Mouse (Mus musculus): ENCODE data around the gene Masp2.

Gene Masp2

DNA sequence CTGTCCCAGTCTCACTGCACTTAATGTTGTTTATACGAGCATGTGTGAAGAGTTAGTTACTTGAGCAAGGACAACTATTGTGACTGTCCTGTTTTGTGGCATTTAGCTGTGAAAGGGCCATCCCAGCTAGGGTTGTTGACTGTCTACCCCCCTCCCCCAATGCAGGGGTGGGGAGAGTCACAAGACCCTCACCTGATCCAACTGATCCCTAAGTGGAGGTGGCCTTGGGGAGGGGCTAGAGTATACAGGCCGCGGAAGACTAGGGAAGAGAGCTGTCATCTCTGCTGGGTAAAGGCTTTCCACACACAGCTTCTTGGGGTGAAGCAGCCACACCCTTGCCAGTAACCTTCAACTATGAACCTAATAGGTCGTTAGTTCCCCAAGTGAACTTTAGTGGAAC lies 2.0 kb upstream of the Masp2 start:
- in situ Hi-C loops (cut with MseI, MboI): no loop called here

DNA sequence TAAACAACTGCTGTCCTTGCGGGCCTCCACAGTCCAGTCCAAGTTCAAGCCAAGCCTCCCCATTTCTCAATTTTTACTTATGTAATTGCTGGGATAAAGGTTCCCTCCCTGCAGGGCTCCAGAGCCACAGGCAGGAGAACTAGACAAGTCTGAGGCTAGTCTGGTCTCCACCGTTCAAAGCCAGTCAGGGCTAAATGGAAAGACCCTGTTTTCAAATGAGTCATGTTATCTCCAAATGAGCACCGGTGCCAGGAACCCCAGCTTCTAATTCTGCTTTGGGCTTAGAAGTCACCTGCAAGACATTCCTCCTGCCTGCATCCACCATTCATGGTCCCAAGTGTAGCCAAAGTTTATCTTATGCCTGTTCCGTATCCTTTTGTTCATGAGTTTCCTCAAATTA lies 483 bp upstream of the Masp2 start:
- in situ Hi-C loops (cut with MseI, MboI): no loop called here

DNA sequence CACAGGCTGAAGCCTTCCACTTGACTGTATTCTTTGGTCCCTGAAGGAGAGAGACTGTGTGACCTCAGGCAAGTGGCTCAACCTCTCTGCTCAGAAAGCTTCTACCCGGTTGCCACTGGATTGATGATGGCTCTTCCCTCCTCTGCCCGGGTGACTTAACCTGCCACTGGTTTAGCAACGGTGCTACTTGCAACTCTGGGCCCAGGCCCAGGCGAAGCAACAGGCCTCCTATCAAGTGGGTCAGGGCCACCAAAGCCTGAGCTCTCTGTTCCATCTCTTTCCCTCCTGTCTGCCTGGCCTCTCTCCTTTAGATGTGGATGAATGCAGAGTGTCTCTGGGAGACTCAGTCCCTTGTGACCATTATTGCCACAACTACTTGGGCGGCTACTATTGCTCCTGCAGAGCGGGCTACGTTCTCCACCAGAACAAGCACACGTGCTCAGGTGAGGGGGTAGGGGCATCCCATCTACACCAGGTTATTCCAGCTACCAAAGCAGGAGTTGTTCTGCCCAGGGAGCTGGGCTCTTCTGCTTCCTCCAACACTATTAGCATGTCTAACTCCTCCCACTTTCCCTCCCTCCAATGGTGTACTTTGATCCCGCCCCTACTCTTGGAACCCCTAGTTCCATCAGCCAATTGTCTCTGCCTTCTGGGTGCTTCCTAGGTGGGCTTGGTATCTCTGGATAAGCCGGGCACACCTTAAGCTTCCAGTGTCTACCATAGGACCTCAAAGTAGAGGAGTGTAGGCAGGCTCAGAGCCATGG lies 1.2 kb downstream of the Masp2 start:
- in situ Hi-C loops (cut with MseI, MboI): no loop called here

DNA sequence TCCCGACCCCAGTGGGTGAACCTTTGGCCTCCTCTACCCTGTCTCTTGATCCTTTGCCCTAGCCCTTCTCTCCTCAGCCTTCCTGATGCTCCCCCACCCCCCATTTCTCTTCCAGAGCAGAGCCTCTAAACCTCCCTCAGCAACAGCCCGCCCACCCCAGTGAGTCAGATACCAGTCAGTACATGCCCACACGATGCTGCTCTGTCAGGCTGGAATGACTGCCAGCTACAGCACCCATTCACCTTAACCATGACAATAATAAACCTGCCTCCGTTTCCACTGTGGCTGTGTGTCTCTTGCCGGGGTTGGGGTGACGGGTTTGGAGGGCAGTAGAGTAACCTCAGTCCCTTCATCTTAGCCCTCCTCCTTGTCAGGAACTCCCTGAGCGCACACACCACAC lies 1.8 kb downstream of the Masp2 start:
- in situ Hi-C loops (cut with MseI, MboI): no loop called here

DNA sequence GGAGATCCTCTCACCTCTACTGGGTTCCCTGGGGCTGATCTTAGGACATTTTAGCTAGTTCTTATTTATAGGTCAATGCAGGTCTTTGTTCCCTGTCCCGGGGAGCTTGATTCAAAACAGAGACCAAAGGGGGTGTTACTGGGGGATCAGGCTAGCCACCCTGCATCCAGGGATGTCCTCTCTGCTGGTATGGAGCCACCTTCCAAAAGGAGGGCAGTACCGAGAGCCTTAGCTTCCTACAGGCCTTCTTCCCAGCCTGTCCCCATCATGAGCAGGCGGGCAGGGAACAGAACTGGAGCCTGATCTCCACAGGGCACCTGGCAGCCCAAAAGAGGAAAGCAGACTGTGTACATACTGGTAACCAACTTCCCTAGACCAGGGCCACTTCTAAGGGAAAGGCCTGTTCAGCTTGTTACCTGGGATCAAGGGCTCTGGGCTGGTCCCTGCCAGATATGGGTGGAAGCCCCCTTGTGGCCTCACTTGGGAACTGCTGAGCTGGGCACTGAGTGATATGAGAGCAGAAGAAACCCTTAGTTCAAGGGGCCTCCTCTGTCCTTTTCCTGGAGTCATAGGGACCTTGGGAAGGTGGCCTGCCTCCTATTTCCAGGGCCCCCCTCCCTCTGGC lies 2.3 kb downstream of the Masp2 start:
- in situ Hi-C loops (cut with MseI, MboI): no loop called here

DNA sequence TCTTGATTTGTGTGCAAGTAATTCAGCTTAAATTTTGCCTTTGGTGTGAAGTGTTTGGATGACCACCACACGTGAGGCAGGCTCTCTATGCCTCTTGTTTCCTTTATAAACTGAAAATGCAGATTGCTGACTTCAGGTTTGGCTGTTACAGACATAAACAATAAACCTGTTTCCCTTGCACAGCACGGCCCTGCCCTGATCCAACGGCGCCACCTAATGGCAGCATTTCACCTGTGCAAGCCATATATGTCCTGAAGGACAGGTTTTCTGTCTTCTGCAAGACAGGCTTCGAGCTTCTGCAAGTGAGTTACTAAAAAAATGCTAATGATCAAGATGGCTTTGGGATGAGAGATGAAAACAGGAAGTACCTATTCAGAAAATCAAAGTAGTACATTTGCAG lies 5.4 kb downstream of the Masp2 start:
- in situ Hi-C loops (cut with MseI, MboI): no loop called here

DNA sequence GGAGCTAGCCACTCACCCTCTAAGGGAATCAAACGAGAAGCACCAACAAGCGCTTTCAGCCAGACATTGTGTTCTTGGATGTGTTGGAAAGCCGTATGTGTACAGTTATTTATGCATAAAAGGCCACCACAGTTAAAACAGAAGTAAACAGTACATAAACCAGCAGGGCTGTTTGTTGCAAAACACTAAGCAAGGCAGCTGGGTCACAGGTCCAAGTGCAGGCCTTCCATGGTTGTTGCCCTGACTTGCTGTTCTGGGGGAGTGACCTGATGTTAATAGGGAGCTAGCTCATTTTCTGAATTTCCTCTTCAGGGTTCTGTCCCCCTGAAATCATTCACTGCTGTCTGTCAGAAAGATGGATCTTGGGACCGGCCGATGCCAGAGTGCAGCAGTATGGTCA lies 7.5 kb downstream of the Masp2 start:
- in situ Hi-C loops (cut with MseI, MboI): no loop called here

DNA sequence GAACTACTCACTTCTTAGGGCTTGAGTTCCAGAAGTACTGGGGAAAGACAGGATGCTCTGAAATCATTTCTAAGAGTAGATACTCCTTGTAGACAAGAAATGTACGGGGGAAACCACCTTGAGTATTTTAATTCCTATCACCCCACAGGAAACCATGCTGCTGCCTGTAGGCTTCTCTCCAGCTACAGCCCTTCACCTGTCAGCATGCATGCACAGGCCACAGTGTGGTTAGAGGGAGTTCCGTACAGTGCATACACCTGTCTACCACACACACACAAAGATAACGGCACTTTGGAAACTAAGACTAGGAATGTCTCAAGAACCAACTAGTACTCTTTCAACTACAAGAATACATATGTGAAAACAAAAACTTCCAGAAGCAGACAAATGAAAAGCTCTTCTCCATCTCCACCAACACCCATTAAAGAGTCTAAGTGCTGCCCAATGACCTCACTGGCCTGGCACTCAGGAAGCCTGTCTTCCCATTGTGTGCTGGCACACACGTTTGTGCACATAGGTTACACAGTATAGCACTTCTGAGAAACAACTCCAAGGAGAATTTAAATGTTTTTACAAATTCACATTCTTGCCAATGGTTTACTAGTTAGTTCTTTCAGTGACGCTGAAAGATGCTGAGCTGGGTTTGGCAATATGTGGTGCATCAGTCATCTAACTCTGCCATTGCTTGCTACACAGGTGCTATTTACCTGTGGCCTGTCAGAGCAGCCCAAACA lies 8.4 kb downstream of the Masp2 start:
- in situ Hi-C loops (cut with MseI, MboI): no loop called here

DNA sequence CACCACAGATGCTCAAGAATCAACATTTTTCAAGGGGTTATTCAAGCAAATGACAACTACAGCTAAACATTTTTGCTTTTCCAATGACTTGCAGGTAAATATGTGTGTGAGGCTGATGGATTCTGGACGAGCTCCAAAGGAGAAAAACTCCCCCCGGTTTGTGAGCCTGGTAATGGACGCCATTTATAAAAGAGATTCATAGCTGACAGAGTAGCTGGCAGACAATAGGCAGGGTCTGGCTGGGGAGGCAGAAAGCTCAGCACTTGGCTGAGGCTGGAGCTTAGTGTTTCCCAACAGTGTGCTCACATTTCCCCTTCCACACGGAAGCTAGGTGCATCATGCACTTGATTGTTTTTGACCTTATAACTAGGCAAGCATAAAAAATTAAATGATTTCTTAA lies 10.2 kb downstream of the Masp2 start:
- in situ Hi-C loops (cut with MseI, MboI): no loop called here

DNA sequence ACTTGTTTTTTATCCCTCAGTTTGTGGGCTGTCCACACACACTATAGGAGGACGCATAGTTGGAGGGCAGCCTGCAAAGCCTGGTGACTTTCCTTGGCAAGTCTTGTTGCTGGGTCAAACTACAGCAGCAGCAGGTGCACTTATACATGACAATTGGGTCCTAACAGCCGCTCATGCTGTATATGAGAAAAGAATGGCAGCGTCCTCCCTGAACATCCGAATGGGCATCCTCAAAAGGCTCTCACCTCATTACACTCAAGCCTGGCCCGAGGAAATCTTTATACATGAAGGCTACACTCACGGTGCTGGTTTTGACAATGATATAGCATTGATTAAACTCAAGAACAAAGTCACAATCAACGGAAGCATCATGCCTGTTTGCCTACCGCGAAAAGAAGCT lies 11.4 kb downstream of the Masp2 start:
- in situ Hi-C loops (cut with MseI, MboI): no loop called here

DNA sequence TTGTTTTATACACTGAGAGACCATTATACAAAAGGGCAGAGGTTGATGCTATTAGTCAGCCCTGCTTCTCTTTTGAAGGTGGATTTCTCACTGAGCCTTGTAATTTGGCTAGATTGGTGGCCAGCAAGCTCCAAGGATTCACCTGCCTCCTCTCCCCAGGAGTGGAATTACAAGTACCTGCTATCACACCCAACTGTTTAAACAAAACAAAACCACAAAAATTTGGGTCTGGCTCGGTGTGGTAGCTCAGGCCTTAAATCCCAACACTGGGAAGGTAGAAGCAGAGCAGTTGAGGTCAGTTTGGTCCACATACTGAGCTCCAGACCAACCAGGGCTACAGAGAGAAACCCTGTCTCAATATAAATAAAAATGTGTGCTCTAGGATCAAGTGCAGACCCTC lies 17.5 kb downstream of the Masp2 start:
- in situ Hi-C loops (cut with MseI, MboI): no loop called here

DNA sequence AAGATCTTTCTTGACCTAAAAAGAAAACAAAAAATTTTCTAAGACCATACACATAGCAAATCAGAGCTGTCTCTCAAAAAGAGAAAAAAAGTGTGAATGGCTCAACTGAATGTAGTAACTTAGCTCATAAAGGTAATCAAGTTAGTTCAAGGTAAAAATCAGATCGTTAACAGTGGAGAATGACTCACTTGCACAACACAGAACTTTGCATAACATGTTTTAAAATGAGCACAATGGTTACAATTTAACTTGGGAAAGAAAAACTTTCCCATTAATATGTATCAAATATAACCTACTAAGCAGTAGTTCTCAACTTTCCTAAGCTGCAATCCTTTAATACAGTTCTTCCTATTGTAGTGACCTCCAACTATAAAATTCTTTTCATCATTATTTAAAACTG lies 18.4 kb downstream of the Masp2 start:
- in situ Hi-C loops (cut with MseI, MboI): no loop called here

DNA sequence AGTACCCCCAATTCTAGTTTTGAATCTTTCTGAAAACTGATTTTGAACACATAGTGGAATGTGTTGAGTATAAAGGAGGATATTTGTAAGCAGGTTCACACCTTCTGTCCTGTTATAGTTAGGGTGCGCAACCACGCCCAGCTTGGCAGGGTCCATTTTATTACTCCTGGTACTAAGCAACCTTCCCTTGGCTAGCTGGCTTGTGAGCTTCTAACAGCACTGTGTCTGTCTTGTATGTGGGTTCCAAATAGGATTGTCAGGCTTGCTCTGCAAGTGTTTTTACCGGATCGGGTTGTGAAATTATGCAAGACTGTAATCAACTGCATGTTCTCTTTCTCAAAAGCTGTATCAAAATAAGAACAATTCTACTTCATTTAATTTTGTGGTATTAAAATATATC lies 20.1 kb downstream of the Masp2 start:
- in situ Hi-C loops (cut with MseI, MboI): no loop called here

DNA sequence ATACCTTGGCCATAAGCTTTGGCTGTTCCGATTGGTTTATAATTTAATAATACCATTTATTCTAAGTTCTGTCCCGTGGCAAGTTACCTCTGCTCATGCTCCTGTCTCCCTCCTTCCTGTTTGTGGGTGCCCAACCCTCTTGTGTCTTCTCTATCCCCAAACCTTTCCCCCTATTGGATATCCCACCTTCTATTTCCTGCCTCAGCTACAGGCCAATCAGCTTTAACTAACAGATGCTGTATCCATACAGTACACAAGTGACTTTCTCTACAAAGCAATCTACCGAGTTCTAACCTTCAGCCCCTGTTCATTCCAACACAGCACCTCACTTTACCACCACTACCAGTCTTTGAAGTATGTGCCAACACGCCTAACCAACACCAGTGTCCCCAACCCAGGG lies 21.3 kb downstream of the Masp2 start:
- in situ Hi-C loops (cut with MseI, MboI): no loop called here

DNA sequence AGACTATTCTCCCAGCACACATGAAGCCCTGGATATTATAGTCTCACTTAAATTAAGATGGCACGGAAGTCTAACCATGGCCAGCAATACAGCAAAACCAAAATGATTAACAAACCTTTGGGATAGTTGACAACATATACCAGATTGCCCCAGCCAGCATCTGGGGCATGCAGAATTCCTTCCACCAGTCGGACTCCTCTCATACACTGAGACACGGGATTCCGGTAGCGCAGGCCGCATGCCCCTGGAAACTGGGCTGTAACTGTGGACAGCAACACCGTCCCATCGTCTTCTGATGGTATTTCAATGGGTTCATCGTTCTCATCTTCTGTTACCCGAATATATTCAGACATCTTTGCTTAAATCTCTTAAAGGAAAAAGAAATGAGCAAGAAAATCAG lies 22.7 kb downstream of the Masp2 start:
- in situ Hi-C loops (cut with MseI, MboI): no loop called here

DNA sequence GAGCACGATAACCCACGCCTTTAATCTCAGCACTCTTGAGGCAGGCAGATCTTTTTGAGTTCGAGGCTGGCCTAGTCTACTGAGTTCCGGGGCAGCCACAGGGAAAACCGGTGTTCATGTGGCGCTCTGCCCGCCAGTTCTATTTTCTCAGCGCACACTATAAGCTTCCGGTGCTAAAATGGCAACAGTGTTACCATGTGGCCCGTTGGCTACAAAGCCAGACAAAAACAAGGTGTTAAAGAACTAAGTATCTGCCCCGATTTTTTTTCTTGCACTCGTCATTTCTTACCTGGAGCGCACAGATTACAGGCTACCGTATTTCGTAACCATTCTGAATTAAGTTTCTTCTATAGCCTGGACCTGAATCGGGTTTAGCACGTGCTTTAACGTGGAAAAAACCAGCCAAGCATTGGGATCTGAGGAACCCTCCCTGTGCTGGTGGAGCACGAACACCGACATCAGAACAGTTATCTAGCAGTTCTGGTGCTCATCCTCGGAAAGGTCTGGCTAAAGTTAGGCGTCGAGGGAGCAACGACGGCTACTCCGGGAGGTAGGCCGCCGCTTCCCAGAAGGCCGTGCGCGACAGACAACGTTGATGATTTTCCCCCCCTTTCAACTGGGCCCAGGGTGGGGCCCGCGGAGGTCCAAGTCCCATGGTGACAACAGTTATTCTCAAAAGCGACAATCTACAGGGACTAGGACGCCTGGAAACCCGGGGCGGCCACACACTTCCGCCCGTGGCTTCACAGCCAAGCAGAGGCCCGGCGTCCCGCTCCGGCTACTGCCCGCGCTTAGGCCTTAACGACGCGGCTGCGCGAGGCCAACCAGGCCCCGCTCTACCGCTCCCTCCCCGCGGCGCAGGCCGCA lies 23.6 kb downstream of the Masp2 start:
- in situ Hi-C loops (cut with MseI, MboI): no loop called here

DNA sequence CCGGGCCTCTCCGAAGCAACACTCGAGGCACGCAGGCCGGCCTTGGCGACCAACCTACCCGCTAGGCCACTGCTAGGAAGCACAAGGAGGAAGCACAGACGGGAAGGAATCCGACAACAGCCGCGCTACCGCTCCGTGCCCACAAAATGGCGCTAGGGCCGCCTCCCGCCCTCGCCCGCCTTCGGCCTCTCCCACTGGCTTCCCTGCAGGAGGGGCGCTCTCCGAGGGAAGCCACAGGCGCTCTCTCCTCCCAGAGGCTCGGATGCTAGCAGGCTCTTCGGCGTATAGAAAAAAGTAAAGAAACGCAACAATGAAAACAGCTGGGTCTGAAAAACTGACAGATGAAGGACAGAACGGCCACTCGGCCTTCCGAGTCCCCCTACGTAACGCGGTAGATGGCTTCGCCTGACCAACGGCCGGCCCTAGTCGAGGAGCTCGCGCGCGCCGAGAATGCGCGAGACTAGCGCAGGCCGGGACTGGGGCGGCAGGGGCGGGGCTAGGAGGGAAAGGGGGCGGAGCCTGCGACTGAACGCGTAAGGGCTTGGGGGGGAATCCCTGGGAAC lies 24.4 kb downstream of the Masp2 start, which contains the start of gene Tardbp:
TSS of gene Tardbp (minus strand) at position 397 of the 563 bp plus-strand sequence.
- in situ Hi-C loops (cut with MseI, MboI): no loop called here

DNA sequence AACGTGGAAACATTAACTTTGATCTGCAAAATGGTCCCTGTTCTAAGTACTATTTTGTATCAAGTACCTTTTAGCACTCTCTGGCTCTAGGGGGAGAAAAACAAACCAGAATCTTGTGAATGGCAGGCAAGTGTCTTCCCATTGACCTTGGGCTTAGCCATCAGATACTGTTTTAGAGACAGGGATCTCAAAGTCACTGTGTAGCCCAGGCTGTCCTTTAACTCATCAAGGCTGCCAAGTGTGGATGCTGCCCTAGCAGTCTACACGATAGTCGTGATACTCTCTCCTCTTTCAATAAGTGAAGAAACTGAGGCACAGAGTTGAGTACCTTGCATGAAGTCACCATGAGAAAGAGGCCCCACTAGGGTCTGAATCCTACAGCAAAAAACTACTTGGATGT lies 24.9 kb downstream of the Masp2 start:
- in situ Hi-C loops (cut with MseI, MboI): no loop called here

DNA sequence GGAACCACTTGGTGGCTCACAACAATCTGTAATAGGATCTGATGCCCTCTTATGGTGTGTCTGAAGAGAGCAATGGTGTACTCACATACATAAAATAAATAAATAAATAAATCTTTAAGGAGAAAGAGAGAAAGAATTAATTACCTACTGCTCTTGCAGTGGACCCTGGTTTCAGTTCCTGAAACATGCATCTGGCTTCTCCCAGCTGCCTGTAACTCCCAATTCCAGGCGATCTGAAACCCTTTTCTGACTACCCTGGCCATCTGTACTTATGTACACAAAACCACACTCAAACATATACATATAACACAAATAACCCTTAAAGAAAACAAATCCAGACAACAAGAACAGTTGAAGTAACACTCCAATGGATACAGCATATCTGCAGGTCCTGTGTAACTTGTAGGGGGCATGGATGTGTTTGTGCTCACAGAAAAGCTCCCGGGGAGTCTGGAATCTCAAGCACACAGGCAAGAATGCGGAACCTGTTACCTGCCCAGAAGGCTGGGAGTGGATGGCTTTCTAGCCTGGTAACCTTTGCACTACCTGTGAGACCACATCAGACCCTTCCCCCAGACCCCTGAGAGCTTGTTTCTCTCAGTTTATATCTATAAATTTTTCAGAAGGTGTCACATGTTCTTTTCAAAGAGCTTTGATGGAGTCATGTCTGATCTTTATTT lies 29.8 kb downstream of the Masp2 start:
- in situ Hi-C loops (cut with MseI, MboI): no loop called here

DNA sequence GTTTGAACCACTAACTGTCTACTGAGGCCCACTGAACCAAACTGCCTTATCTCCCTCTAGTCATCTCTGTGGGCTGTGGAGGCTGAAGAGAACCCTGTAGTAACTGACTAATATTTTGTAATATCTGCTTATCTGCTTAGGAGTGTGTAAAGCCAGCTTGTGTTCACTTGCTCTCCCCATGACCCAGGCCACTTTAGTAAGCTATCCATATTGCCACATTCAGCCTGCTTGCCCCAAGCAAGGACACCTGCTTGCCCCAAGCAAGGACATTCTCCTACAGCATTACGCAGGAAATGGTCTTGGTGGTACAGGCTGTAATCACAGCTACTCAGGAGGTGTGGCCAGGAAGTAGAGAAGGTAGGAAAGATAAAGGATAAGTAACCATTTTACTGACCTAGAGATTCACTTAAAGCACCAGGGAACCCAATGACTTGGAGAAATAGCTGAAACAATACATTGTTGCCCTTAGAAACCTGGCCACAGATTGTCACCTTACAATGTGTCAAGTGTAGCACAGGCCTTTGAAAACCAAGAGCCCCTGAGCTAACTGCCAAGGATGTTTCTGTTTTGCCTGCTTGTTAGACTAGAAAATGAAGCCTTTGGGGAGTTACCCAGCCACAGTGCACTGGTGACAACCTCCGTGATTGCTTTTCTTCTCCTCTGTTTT lies 31.2 kb downstream of the Masp2 start:
- in situ Hi-C loops (cut with MseI, MboI): no loop called here

DNA sequence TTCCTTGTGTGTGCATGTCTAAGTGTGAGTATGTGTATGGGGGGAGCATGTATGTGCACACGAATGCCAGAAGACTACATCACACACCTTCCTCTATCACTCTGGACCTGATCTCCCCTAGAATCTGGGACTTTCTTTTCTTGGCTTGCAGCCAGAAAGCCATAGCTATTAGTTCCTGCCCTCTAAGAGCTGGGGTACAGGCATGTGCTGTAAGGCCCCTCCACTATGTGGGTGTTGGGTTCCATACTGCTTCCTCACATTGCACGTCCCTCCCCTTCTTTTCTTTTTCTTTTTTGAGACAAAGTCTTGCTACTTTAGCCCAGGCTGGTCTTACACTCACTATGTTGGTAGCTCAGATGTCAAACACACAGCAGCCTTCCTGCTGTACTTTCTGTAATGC lies 33.0 kb downstream of the Masp2 start:
- in situ Hi-C loops (cut with MseI, MboI): no loop called here

Data from mouse trophoblast stem cell (cell line).